Mouse (Mus musculus) megakaryocyte, embryonic 14.5 days (primary cell): Measurements from ENCODE around the gene Fam178b. TPM values are rescaled to one million over a fixed set of nuclear protein-coding genes. Genes with fewer than 3 reads are reported as not detected.

Experiments used
- H3K27me3 ChIP-seq: replicated peaks from 2 replicates; pipeline ENCODE3; 2012; ENCODE audit warnings: inconsistent platforms
- H3K36me3 ChIP-seq: replicated peaks from 2 replicates; pipeline ENCODE3; 2012; ENCODE audit warnings: low read length, inconsistent platforms, mixed read lengths
- H3K4me1 ChIP-seq: 2 replicates; pipeline ENCODE4 v1.6.1; 2012; ENCODE audit warnings: inconsistent platforms
- H3K4me3 ChIP-seq: replicated peaks from 2 replicates; pipeline ENCODE3; 2012; ENCODE audit warnings: moderate library complexity, mild to moderate bottlenecking, inconsistent platforms
- H3K9me3 ChIP-seq: 2 replicates; pipeline ENCODE4 v1.6.1; 2012; ENCODE audit warnings: inconsistent platforms
- FLI1 ChIP-seq: IDR thresholded peaks from 2 replicates; pipeline ENCODE4 v1.6.1; 2012; ENCODE audit warnings: low read length, inconsistent platforms, mixed read lengths
- GATA1 ChIP-seq: IDR thresholded peaks from 3 replicates; pipeline ENCODE4 v1.6.1; 2012; ENCODE audit warnings: mixed read lengths, low read length, inconsistent platforms, borderline replicate concordance
- polyA plus RNA-seq: library from polyadenylated mRNA; stranded (reverse); fragments of >175 nt; gene quantifications from 2 replicates; pipeline ENCODE4 v1.2.3, GENCODE M21; 2012; ENCODE audit warnings: low replicate concordance; ENCODE audit not compliant: insufficient read depth

Gene Fam178b
- polyA plus RNA-seq, 1 experiment = 2.0 TPM

DNA sequence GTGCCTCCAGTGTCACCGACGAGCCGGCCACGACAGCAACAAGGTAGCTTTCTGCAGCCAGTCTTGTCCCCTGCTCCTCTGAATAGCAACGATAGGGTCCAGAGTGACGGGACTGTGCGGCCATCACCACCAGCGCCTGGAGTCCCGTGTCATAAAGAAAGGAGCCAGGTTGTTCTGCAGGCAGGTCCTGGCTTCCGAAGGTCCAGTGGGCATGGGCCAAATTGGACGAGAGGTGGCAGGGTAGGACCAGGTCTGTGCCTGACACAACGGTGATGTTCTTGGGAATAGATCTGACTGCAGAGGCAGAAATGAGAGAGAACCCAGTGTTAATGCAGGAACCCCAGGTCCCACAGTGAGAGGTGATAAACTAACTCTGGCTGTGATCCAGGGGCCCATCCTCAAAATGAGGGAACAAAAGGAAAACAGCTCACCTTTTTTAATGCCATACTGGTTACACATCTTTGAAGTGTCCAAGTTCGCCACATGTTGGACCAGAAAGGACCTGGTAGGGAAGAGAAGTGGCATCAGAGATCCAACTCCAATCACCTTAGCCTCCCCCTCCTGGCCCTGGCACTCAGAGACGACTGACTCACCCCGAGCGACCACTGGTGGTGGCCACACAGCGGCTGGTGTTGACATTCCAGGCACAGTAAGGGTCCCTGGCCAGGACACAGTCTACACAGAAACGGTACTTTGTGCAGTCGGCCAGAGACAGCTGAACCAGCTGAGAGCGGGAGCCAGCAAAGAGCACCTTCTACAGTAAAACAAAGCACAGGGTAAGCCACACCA lies 132.7 kb downstream of the Fam178b start:
- no peak overlapping the region for H3K4me3 ChIP-seq
- peaks cover 34% of the 10 kb centered on the region for H3K36me3 ChIP-seq
- H3K4me1 ChIP-seq = peaks cover 34% of the 10 kb centered on the region
- H3K27me3 ChIP-seq = peaks cover 63% of the 10 kb centered on the region
- H3K9me3 ChIP-seq = no peaks in the 10 kb centered on the region
- TF ChIP-seq FLI1 = no peak
- TF ChIP-seq GATA1 = no peak

- H3K27me3 ChIP-seq = peaks cover 55% of the 10 kb centered on the region
- TF ChIP-seq GATA1 (no peak), FLI1 (no peak)
- H3K4me1 ChIP-seq = peaks cover 26% of the 10 kb centered on the region
- no peak overlapping the region for H3K4me3 ChIP-seq
- no peaks in the 10 kb centered on the region for H3K9me3 ChIP-seq
- peaks cover 34% of the 10 kb centered on the region for H3K36me3 ChIP-seq
These were observed 133.5 kb downstream of the Fam178b start for GRCm38 (mm10) chr1:36549491-36549890.

GRCm38 (mm10) chr1:36548771-36549170 lies 134.2 kb downstream of the Fam178b start:
- H3K27me3 ChIP-seq = peaks cover 48% of the 10 kb centered on the region
- TF ChIP-seq GATA1 (no peak), FLI1 (no peak)
- H3K4me1 ChIP-seq = peaks cover 25% of the 10 kb centered on the region
- peaks cover 39% of the 10 kb centered on the region for H3K36me3 ChIP-seq
- H3K9me3 ChIP-seq = no peaks in the 10 kb centered on the region
- no peak overlapping the region for H3K4me3 ChIP-seq

GRCm38 (mm10) chr1:36547981-36548598 lies 134.9 kb downstream of the Fam178b start:
- peaks cover 25% of the 10 kb centered on the region for H3K4me1 ChIP-seq
- H3K4me3 ChIP-seq = no peak overlapping the region
- no peaks in the 10 kb centered on the region for H3K9me3 ChIP-seq
- H3K36me3 ChIP-seq = peaks cover 42% of the 10 kb centered on the region
- TF ChIP-seq FLI1 (no peak), GATA1 (no peak)
- H3K27me3 ChIP-seq = peaks cover 41% of the 10 kb centered on the region

- Histone ChIP-seq H3K27me3 (peaks cover 30% of the 10 kb centered on the region), H3K9me3 (no peaks in the 10 kb centered on the region), H3K36me3 (peaks cover 42% of the 10 kb centered on the region), H3K4me3 (peak within 1 kb of the TSS; percentile 98), H3K4me1 (peaks cover 20% of the 10 kb centered on the region)
- TF ChIP-seq GATA1 (no peak), FLI1 (no peak)
These were observed 136.0 kb downstream of the Fam178b start, which contains the start of gene Ankrd39 for GRCm38 (mm10) chr1:36546888-36547471. TSS of gene Ankrd39 (minus strand) at chr1:36547445.

- TF ChIP-seq GATA1 (no peak), FLI1 (no peak)
- H3K9me3 ChIP-seq = no peaks in the 10 kb centered on the region
- H3K36me3 ChIP-seq = peaks cover 44% of the 10 kb centered on the region
- H3K4me1 ChIP-seq = peaks cover 20% of the 10 kb centered on the region
- peak overlapping the region; percentile 98 for H3K4me3 ChIP-seq
- H3K27me3 ChIP-seq = peaks cover 24% of the 10 kb centered on the region
These were observed 137.0 kb downstream of the Fam178b start for GRCm38 (mm10) chr1:36545845-36546600.

GRCm38 (mm10) chr1:36545382-36545781 lies 137.6 kb downstream of the Fam178b start:
- H3K36me3 ChIP-seq = peaks cover 49% of the 10 kb centered on the region
- H3K4me3 ChIP-seq = no peak overlapping the region
- H3K4me1 ChIP-seq = peaks cover 20% of the 10 kb centered on the region
- peaks cover 18% of the 10 kb centered on the region for H3K27me3 ChIP-seq
- no peak for TF ChIP-seq FLI1
- TF ChIP-seq GATA1 = no peak
- no peaks in the 10 kb centered on the region for H3K9me3 ChIP-seq

- H3K36me3 ChIP-seq = peaks cover 62% of the 10 kb centered on the region
- peaks cover 20% of the 10 kb centered on the region for H3K4me1 ChIP-seq
- H3K27me3 ChIP-seq = no peaks in the 10 kb centered on the region
These were observed 140.1 kb downstream of the Fam178b start for GRCm38 (mm10) chr1:36542925-36543324.

DNA sequence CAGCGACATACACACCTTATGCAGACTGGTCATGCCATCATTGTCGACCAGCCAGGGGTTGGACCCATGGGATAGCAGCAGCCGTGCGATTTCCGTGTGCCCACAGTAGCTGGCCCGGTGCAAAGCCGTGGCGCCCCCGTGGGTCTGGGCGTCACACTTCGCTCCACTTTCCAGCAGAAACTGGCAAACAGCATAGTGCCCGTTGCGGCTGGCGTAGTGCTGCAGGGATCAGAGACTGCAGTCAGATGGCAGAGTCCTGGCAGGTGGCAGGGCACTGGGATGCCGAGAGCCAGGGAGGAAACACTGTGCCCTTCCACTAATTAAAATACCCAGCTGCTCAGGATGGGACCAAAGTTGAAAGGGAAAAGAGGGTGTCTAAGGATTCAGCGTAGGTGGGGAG lies 141.1 kb downstream of the Fam178b start:
- no peak overlapping the region for H3K4me3 ChIP-seq
- peaks cover 14% of the 10 kb centered on the region for H3K4me1 ChIP-seq
- no peak for TF ChIP-seq FLI1
- TF ChIP-seq GATA1 = no peak
- no peaks in the 10 kb centered on the region for H3K9me3 ChIP-seq
- no peaks in the 10 kb centered on the region for H3K27me3 ChIP-seq
- peaks cover 67% of the 10 kb centered on the region for H3K36me3 ChIP-seq

More at GRCm38 (mm10) chr1:36542925-36543324, 140.1 kb downstream of the Fam178b start:
- Histone ChIP-seq H3K4me3 (no peak overlapping the region), H3K9me3 (no peaks in the 10 kb centered on the region)
- TF ChIP-seq GATA1 = no peak
- no peak for TF ChIP-seq FLI1
